Mouse (Mus musculus) heart, adult 2 months (tissue): ENCODE results near the gene Gnai2. TPM values are rescaled to one million over a fixed set of nuclear protein-coding genes. Genes with fewer than 3 reads are reported as not detected.

Experiments
- DNase-seq, 2 experiments: peaks; one replicate each; pipeline ENCODE4 v3.0.0; 2021
- H3K27ac ChIP-seq: fragments of 200-600 bp; 2 replicates; pipeline ENCODE4 v1.8.1; 2022
- H3K27me3 ChIP-seq: fragments of 200-500 bp; 2 replicates; pipeline ENCODE4 v1.6.1; 2012; ENCODE audit warnings: mild to moderate bottlenecking, low read length, inconsistent platforms, mixed read lengths; ENCODE audit not compliant: control insufficient read depth, insufficient read depth
- H3K36me3 ChIP-seq: fragments of 200-500 bp; 2 replicates; pipeline ENCODE4 v1.6.1; 2012; ENCODE audit warnings: low read length, inconsistent platforms; ENCODE audit not compliant: control insufficient read depth, insufficient read depth
- H3K4me1 ChIP-seq: fragments of 200-500 bp; 2 replicates; pipeline ENCODE4 v1.6.1; 2011; ENCODE audit warnings: low read length; ENCODE audit not compliant: control insufficient read depth, insufficient read depth
- H3K4me3 ChIP-seq: fragments of 200-600 bp; 2 replicates; pipeline ENCODE4 v1.8.1; 2022
- H3K79me2 ChIP-seq: fragments of 200-500 bp; replicated peaks from 2 replicates; pipeline ENCODE4 v1.6.1; 2012; ENCODE audit warnings: mild to moderate bottlenecking, inconsistent platforms, low read length, moderate library complexity, mixed read lengths; ENCODE audit not compliant: control insufficient read depth, insufficient read depth
- H3K9ac ChIP-seq: fragments of 200-500 bp; 2 replicates; pipeline ENCODE4 v1.6.1; 2012; ENCODE audit warnings: low read depth, mild to moderate bottlenecking, control low read depth, inconsistent platforms, low read length, mixed read lengths
- CTCF ChIP-seq: fragments of 200-600 bp; IDR thresholded peaks from 2 replicates; pipeline ENCODE4 v1.8.1; 2022; ENCODE audit warnings: antibody characterized with exemption, mild to moderate bottlenecking, moderate library complexity
- EP300 ChIP-seq: fragments of 200-500 bp; IDR thresholded peaks from 2 replicates; pipeline ENCODE4 v1.6.1; 2011; ENCODE audit warnings: low read depth, low read length, control low read depth; ENCODE audit not compliant: insufficient read depth
- POLR2A ChIP-seq: fragments of 200-500 bp; IDR thresholded peaks from 2 replicates; pipeline ENCODE4 v1.6.1; 2011; ENCODE audit warnings: mild to moderate bottlenecking, low read depth, low read length, control low read depth; ENCODE audit not compliant: insufficient read depth
- WGBS: fragments of 180-500 bp; shearing (Covaris S2); methylation state at CpG from one replicate; pipeline ENCODE4 v1.1.7; 2018; 5-methylcytosine and 5-hydroxymethylcytosine counted together
- intact Hi-C: fragments of 180-260 bp; cut with DNase I; formaldehyde crosslinking; loops from one replicate; pipeline ENCODE4 v1.15.1; 2025
- polyA plus RNA-seq: library from polyadenylated mRNA; depleted of rRNA; stranded (reverse); fragments of >200 nt; gene quantifications from 2 replicates; pipeline ENCODE4 v1.2.3, GENCODE M21; 2012
- total RNA-seq, 2 experiments: library from RNA; stranded (reverse); gene quantifications; 2 replicates each; pipeline ENCODE4 v1.2.3; 2021

Gene Gnai2
- total and polyA plus RNA-seq, 3 experiments: 243 to 311 (median 250) TPM

DNA sequence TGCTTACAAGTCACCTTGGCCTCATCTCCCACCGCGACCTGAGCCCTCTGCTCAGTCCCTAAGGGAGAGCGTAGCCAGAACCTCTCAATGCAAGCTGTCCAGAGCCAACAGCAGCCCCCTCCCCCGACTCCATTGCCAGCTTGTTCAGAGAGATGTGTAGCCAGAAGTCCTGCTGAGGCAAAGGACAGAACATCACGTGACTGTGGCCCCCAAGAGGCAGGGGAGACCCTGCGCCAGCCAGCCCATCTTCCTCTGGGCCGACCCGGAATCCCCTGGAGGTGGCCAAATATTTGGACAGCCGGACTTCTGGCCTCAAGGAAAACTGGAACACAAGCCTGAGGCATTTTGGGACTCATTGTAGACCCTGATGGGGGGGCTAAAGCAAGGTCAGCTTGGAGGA lies 28.4 kb upstream of the Gnai2 start:
- intact Hi-C loops: no loop called here
- Histone ChIP-seq H3K27me3 (no peaks in the 10 kb centered on the region), H3K4me3 (no peak overlapping the region)

GRCm38 (mm10) chr9:107662342-107662741 lies 27.2 kb upstream of the Gnai2 start:
- Histone ChIP-seq H3K36me3 (no peaks in the 10 kb centered on the region), H3K4me1 (0 out of 2 replicates have a peak, but pooled peaks cover 1% of the 10 kb centered on the region), H3K9ac (no peak overlapping the region), H3K27me3 (no peaks in the 10 kb centered on the region), H3K79me2 (no peaks in the 10 kb centered on the region; the same call in 1 of the 2 replicates), H3K27ac (no peak overlapping the region), H3K4me3 (no peak overlapping the region)
- DNase-seq: no peak
- TF ChIP-seq EP300 (no peak), CTCF (no peak), POLR2A (no peak)
- intact Hi-C loops: no loop called here
- 74% methylated on average over 8 of the region's 8 CpGs for WGBS

More for the DNA sequence above, 28.4 kb upstream of the Gnai2 start:
- no peaks in the 10 kb centered on the region for H3K36me3 ChIP-seq
- peaks cover 6% of the 10 kb centered on the region; the same call in 1 of the 2 replicates for H3K4me1 ChIP-seq
- no peak for DNase-seq
- no peak overlapping the region for H3K27ac ChIP-seq
- no peak overlapping the region for H3K9ac ChIP-seq
- 72% methylated on average over 9 of the region's 9 CpGs for WGBS
- no peak for TF ChIP-seq POLR2A
- TF ChIP-seq CTCF: no peak
- TF ChIP-seq EP300: no peak
- H3K79me2 ChIP-seq: no peaks in the 10 kb centered on the region; the same call in 1 of the 2 replicates

- TF ChIP-seq CTCF (no peak), EP300 (no peak), POLR2A (no peak)
- Histone ChIP-seq H3K27ac (no peak overlapping the region), H3K9ac (no peak overlapping the region), H3K27me3 (no peaks in the 10 kb centered on the region), H3K36me3 (no peaks in the 10 kb centered on the region), H3K4me3 (no peak overlapping the region), H3K79me2 (no peaks in the 10 kb centered on the region), H3K4me1 (0 out of 2 replicates have a peak, but pooled peaks cover 1% of the 10 kb centered on the region)
- no peak for DNase-seq
- intact Hi-C loops: no loop called here
- WGBS: 47% methylated on average over 3 of the region's 3 CpGs
These were observed 25.6 kb upstream of the Gnai2 start for GRCm38 (mm10) chr9:107660777-107661176.

DNA sequence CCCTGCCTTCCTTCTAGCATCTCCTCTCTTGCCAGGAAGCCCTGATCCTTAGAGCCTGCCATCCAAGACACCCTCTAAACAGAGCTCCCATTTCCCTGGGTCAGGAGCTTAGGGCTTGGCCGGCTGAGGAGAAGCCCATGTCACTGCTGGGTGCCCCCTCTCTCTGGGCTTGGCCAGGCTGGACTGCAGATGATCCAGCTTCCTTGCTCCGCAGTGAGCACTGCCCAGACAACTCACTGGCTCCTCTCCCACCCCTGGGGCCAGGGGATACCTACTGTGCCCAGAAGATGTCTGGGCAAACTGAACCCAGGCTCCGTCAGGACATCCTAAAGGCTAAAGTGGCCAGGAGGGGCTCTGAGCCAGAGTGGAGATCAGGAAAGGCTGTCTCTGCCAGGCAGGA lies 24.8 kb upstream of the Gnai2 start:
- no peak for DNase-seq
- 86% methylated on average over 3 of the region's 3 CpGs for WGBS
- intact Hi-C loops: no loop called here
- Histone ChIP-seq H3K36me3 (no peaks in the 10 kb centered on the region), H3K9ac (no peak overlapping the region), H3K4me1 (0 out of 2 replicates have a peak, but pooled peaks cover 1% of the 10 kb centered on the region), H3K79me2 (no peaks in the 10 kb centered on the region), H3K27me3 (no peaks in the 10 kb centered on the region), H3K27ac (no peak overlapping the region), H3K4me3 (no peak overlapping the region)
- TF ChIP-seq EP300 (no peak), CTCF (no peak), POLR2A (no peak)

GRCm38 (mm10) chr9:107659551-107659950 lies 24.4 kb upstream of the Gnai2 start:
- H3K79me2 ChIP-seq: no peaks in the 10 kb centered on the region
- H3K4me3 ChIP-seq: no peak overlapping the region
- WGBS: 54% methylated on average over 10 of the region's 10 CpGs
- no peaks in the 10 kb centered on the region for H3K27me3 ChIP-seq
- 0 out of 2 replicates have a peak, but pooled peaks cover 1% of the 10 kb centered on the region for H3K4me1 ChIP-seq
- intact Hi-C loops: no loop called here
- no peak overlapping the region for H3K9ac ChIP-seq
- no peaks in the 10 kb centered on the region for H3K36me3 ChIP-seq
- TF ChIP-seq EP300 (no peak), POLR2A (no peak), CTCF (no peak)
- no peak overlapping the region for H3K27ac ChIP-seq
- peak in 1 of 2 experiments; percentile 21 for DNase-seq

DNA sequence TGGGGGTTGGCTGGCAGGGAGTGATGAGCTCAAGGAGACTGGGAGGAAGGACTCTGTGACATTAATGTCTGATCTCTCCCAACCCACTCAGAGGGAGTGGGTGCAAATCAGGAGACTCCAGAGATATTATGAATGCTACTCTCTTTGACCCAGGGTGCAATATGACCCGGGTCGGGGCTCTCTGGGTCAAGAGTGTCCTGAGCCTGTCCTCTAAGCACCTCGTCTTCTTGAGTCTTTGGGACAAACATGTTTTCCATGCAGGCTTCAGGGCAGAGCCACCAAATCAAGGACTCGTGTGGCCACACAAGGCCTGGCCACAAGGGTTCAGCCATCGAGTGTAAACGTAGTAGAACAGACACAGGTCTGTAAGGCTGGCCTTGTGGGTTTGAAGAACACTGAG lies 22.9 kb upstream of the Gnai2 start:
- no peak for TF ChIP-seq POLR2A
- H3K79me2 ChIP-seq: no peaks in the 10 kb centered on the region
- intact Hi-C loops: no loop called here
- no peak overlapping the region for H3K9ac ChIP-seq
- WGBS: 89% methylated on average over 6 of the region's 6 CpGs
- no peak overlapping the region for H3K27ac ChIP-seq
- H3K4me1 ChIP-seq: 0 out of 2 replicates have a peak, but pooled peaks cover under 1% of the 10 kb centered on the region
- no peak overlapping the region for H3K4me3 ChIP-seq
- no peaks in the 10 kb centered on the region for H3K27me3 ChIP-seq
- no peak for DNase-seq
- no peaks in the 10 kb centered on the region for H3K36me3 ChIP-seq
